25 mouse cellular contexts compared by ENCODE assay signal in genomic region chr3:130620517-130621146, GRCm38 (mm10). TPM values are rescaled to one million over a fixed set of nuclear protein-coding genes. Genes with fewer than 3 reads are reported as not detected.
DNase-seq lines count a peak whose midpoint lies in the region; ATAC-seq and TF ChIP-seq lines count a peak whose summit lies in the region.
"Had no signal": no experiment of that assay in that cellular context is flagged by ENCODE, and none has a peak within 500 bp of the region (broad histone marks: within the 10 kb centered on the region; RNA-seq: fewer than 3 reads in every experiment).

No protein-coding gene starts in this region.

- peak; percentile 49 for DNase-seq in heart, adult 11 months
- no peak for DNase-seq in ES-E14 (ENCODE audit: low read depth, low spot score)
- peak; percentile 44 for DNase-seq in brain, embryonic 14.5 days (ENCODE audit: low read depth)
- no peak for DNase-seq in midbrain, embryonic 14.5 days
- DNase-seq in hindbrain, embryonic 10.5 days (ENCODE audit: low spot score), result no peak
- DNase-seq: adrenal gland, postnatal 10 days; cerebellum, adult 9-10 months; gastrocnemius, adult 2 months; lung, adult 2 months; spleen, adult 18-20 months had no signal

- WGBS in heart, embryonic 11.5 days (ENCODE audit: insufficient replicate concordance), result 67% methylated on average over 12 of the region's 12 CpGs
- WGBS in limb, embryonic 12.5 days, result 45% methylated on average over 12 of the region's 12 CpGs
- 71% methylated on average over 12 of the region's 12 CpGs for WGBS in intestine, embryonic 15.5 days
- 80% methylated on average over 12 of the region's 12 CpGs for WGBS in midbrain, embryonic 14.5 days
- 76% methylated on average over 12 of the region's 12 CpGs for WGBS in hindbrain, embryonic 10.5 days

- H3K9me3 ChIP-seq in heart, embryonic 11.5 days (replicated peaks; ENCODE audit: control insufficient read depth, low read length), result no peaks in the 10 kb centered on the region
- H3K9me3 ChIP-seq in ES-E14 (ENCODE audit: control insufficient read depth, insufficient read depth, low read depth, low read length), result no peaks in the 10 kb centered on the region
- H3K9me3 ChIP-seq in limb, embryonic 12.5 days, result no peaks in the 10 kb centered on the region
- no peaks in the 10 kb centered on the region for H3K9me3 ChIP-seq in intestine, embryonic 15.5 days
- H3K9me3 ChIP-seq in midbrain, embryonic 14.5 days (ENCODE audit: control insufficient read depth, low read length), result no peaks in the 10 kb centered on the region
- no peaks in the 10 kb centered on the region for H3K9me3 ChIP-seq in hindbrain, embryonic 10.5 days
- H3K9me3 ChIP-seq: heart, embryonic 13.5 days; liver, embryonic 12.5 days; neural tube, embryonic 15.5 days had no signal

- no peak overlapping the region for H3K9ac ChIP-seq in heart, embryonic 11.5 days (ENCODE audit: low read depth, low read length)
- H3K9ac ChIP-seq in ES-E14 (ENCODE audit: insufficient read depth, low read depth, low read length, poor library complexity, severe bottlenecking), result no peak overlapping the region
- no peak overlapping the region for H3K9ac ChIP-seq in limb, embryonic 12.5 days (replicated peaks)
- H3K9ac ChIP-seq in intestine, embryonic 15.5 days, result no peak overlapping the region
- H3K9ac ChIP-seq in midbrain, embryonic 14.5 days (replicated peaks; ENCODE audit: low read length), result no peak overlapping the region
- H3K9ac ChIP-seq: heart, embryonic 13.5 days; hindbrain, embryonic 14.5 days; liver, embryonic 12.5 days; neural tube, embryonic 15.5 days had no signal

- peaks cover 3% of the 10 kb centered on the region; the same call in 1 of the 2 replicates for H3K27me3 ChIP-seq in heart, embryonic 11.5 days (ENCODE audit: control insufficient read depth, insufficient read depth, low read length)
- H3K27me3 ChIP-seq in limb, embryonic 12.5 days, result peaks cover 8% of the 10 kb centered on the region
- H3K27me3 ChIP-seq in intestine, embryonic 15.5 days (replicated peaks), result no peaks in the 10 kb centered on the region
- no peaks in the 10 kb centered on the region for H3K27me3 ChIP-seq in midbrain, embryonic 14.5 days (ENCODE audit: control insufficient read depth, insufficient read depth, low read length)
- peaks cover 15% of the 10 kb centered on the region for H3K27me3 ChIP-seq in hindbrain, embryonic 10.5 days (ENCODE audit: insufficient read depth, poor library complexity, severe bottlenecking)
- H3K27me3 ChIP-seq: neural tube, embryonic 15.5 days; Patski had no signal

- peaks cover 4% of the 10 kb centered on the region; the same call in 1 of the 2 replicates for H3K4me1 ChIP-seq in heart, embryonic 11.5 days (ENCODE audit: control insufficient read depth, insufficient read depth, low read length)
- peaks cover 0 to 2% of the 10 kb centered on the region in 2 experiments; a peak in 1 of 4 replicates for H3K4me1 ChIP-seq in ES-E14 (ENCODE audit: control insufficient read depth in 2 of 2, insufficient read depth in 2 of 2, low read length in 2 of 2, poor library complexity in 1 of 2)
- peaks cover 18% of the 10 kb centered on the region for H3K4me1 ChIP-seq in limb, embryonic 12.5 days (replicated peaks)
- H3K4me1 ChIP-seq in intestine, embryonic 15.5 days (replicated peaks), result peaks cover 6% of the 10 kb centered on the region; the same call in 1 of the 2 replicates
- H3K4me1 ChIP-seq in midbrain, embryonic 14.5 days (ENCODE audit: control insufficient read depth, insufficient read depth, low read length), result no peaks in the 10 kb centered on the region
- peaks cover 7% of the 10 kb centered on the region for H3K4me1 ChIP-seq in hindbrain, embryonic 10.5 days (replicated peaks)
- H3K4me1 ChIP-seq: liver, embryonic 12.5 days had no signal

- in situ Hi-C loops in ES-E14 (cut with MboI; ENCODE audit: low sequenced_read_pairs in 2 of 2, unreplicated experiment in 2 of 2), result no loop called here

- ATAC-seq in heart, embryonic 11.5 days (replicated peaks; ENCODE audit: insufficient number of reproducible peaks, low FRiP score, low TSS enrichment), result no peak
- ATAC-seq in limb, embryonic 12.5 days (ENCODE audit: insufficient number of reproducible peaks, insufficient read depth, low FRiP score, low TSS enrichment, low read depth), result no peak
- ATAC-seq in intestine, embryonic 15.5 days, result no peak
- ATAC-seq in midbrain, embryonic 14.5 days (ENCODE audit: low FRiP score, low TSS enrichment), result no peak
- ATAC-seq: intestine, embryonic 16.5 days; liver, embryonic 12.5 days; midbrain, embryonic 16.5 days; Patski had no signal

- no peak overlapping the region for H3K4me2 ChIP-seq in heart, embryonic 11.5 days
- peak overlapping the region; percentile 32 for H3K4me2 ChIP-seq in limb, embryonic 12.5 days
- H3K4me2 ChIP-seq in intestine, embryonic 15.5 days (replicated peaks), result no peak overlapping the region
- H3K4me2 ChIP-seq in midbrain, embryonic 14.5 days (ENCODE audit: low read length), result no peak overlapping the region
- H3K4me2 ChIP-seq: heart, embryonic 13.5 days; hindbrain, embryonic 14.5 days; liver, embryonic 12.5 days; neural tube, embryonic 15.5 days had no signal

- no peak for TF ChIP-seq POLR2A in brain, embryonic 14.5 days (IDR thresholded peaks at IDR 0.05; ENCODE audit: borderline replicate concordance, extremely low read depth, insufficient read depth, insufficient read length, poor library complexity, severe bottlenecking)

- H3K4me3 ChIP-seq in heart, embryonic 11.5 days (ENCODE audit: low read depth, low read length), result no peak overlapping the region
- no peak overlapping the region for H3K4me3 ChIP-seq in ES-E14 (ENCODE audit: insufficient read depth in 1 of 2, low read depth in 1 of 2, low read length in 2 of 2, poor library complexity in 1 of 2, severe bottlenecking in 1 of 2)
- H3K4me3 ChIP-seq in limb, embryonic 12.5 days (replicated peaks), result no peak overlapping the region
- H3K4me3 ChIP-seq in intestine, embryonic 15.5 days (replicated peaks), result no peak overlapping the region
- H3K4me3 ChIP-seq in midbrain, embryonic 14.5 days (replicated peaks; ENCODE audit: low read depth, low read length), result no peak overlapping the region
- no peak overlapping the region for H3K4me3 ChIP-seq in hindbrain, embryonic 10.5 days
- H3K4me3 ChIP-seq: gastrocnemius, adult 2 months; heart, embryonic 13.5 days; liver, embryonic 12.5 days; neural tube, embryonic 15.5 days had no signal

- H3K27ac ChIP-seq in heart, embryonic 11.5 days (ENCODE audit: low read depth, low read length), result no peak overlapping the region
- peak overlapping the region; percentile 40; the same call in 1 of the 2 replicates for H3K27ac ChIP-seq in ES-E14 (ENCODE audit: insufficient read depth, low read depth, low read length, poor library complexity, severe bottlenecking)
- peak overlapping the region; percentile 56 for H3K27ac ChIP-seq in limb, embryonic 12.5 days
- no peak overlapping the region for H3K27ac ChIP-seq in intestine, embryonic 15.5 days
- no peak overlapping the region for H3K27ac ChIP-seq in midbrain, embryonic 14.5 days (replicated peaks; ENCODE audit: low read depth, low read length)
- no peak overlapping the region for H3K27ac ChIP-seq in hindbrain, embryonic 10.5 days
- H3K27ac ChIP-seq: gastrocnemius, adult 2 months; heart, embryonic 13.5 days; hindbrain, embryonic 14.5 days; liver, embryonic 12.5 days; neural tube, embryonic 15.5 days had no signal

- H3K36me3 ChIP-seq in heart, embryonic 11.5 days (ENCODE audit: control insufficient read depth, insufficient read depth, low read length), result no peaks in the 10 kb centered on the region
- no peaks in the 10 kb centered on the region for H3K36me3 ChIP-seq in ES-E14 (ENCODE audit: control insufficient read depth, insufficient read depth, low read length, poor library complexity, severe bottlenecking)
- no peaks in the 10 kb centered on the region for H3K36me3 ChIP-seq in limb, embryonic 12.5 days
- H3K36me3 ChIP-seq in intestine, embryonic 15.5 days, result no peaks in the 10 kb centered on the region
- no peaks in the 10 kb centered on the region for H3K36me3 ChIP-seq in midbrain, embryonic 14.5 days (ENCODE audit: control insufficient read depth, insufficient read depth, low read length)
- H3K36me3 ChIP-seq in hindbrain, embryonic 10.5 days, result no peaks in the 10 kb centered on the region
- H3K36me3 ChIP-seq: heart, embryonic 13.5 days; liver, embryonic 12.5 days; neural tube, embryonic 15.5 days had no signal

- TF ChIP-seq CTCF in brain, embryonic 14.5 days (IDR thresholded peaks at IDR 0.05; ENCODE audit: borderline replicate concordance, extremely low read depth, insufficient read depth, insufficient read length), result no peak

TF ChIP-seq in ES-E14, 5 proteins besides CTCF, POLR2A, EP300 and RAD21:
- TF ChIP-seq MAFK (IDR thresholded peaks at IDR 0.05; ENCODE audit: insufficient read depth, low read depth, low read length) (no peak), HCFC1 (IDR thresholded peaks at IDR 0.05; ENCODE audit: borderline replicate concordance, insufficient read depth, low read length) (no peak), ZC3H11A (IDR thresholded peaks at IDR 0.05; ENCODE audit: borderline replicate concordance, low read depth, low read length) (no peak), ZNF384 (IDR thresholded peaks at IDR 0.05; ENCODE audit: low read depth, low read length) (no peak)
TF ChIP-seq in ES-E14: peak in this region for 0.

RNA-seq across cellular contexts. Expression of gene Etnppl, which starts 3.4 kb away (rescaled TPM):
- polyA plus RNA-seq in heart, embryonic 11.5 days (2014; fragmentation: Nextera tagmentation; extraction: Ambion mirVana), result not detected in 2 replicates
- total RNA-seq in ES-E14 (2012; rRNA removed), result not detected in 2 replicates
- 0.03 TPM in 1 of 2 replicates, not detected in the other for polyA plus RNA-seq in brain, embryonic 14.5 days (2012; rRNA removed)
- 0.13 and 0.19 TPM in 2 replicates for polyA plus RNA-seq in limb, embryonic 12.5 days (2016; fragmentation: Nextera tagmentation; extraction: Ambion mirVana)
- polyA plus RNA-seq in intestine, embryonic 15.5 days (2015; fragmentation: Nextera tagmentation; extraction: Ambion mirVana), result 0.11 and 0.15 TPM in 2 replicates
- polyA plus RNA-seq in midbrain, embryonic 14.5 days (2014; fragmentation: Nextera tagmentation; extraction: Ambion mirVana), result not detected in 2 replicates
- polyA plus RNA-seq in hindbrain, embryonic 10.5 days (2016; fragmentation: Nextera tagmentation; extraction: Ambion mirVana), result 0.05 TPM in 1 of 2 replicates, not detected in the other
- total RNA-seq: common myeloid progenitor, adult 5-6 weeks; gastrocnemius, adult 2 months; heart, postnatal 25 days; megakaryocyte-erythroid progenitor cell, adult 5-6 weeks had no signal
- polyA plus RNA-seq: embryonic facial prominence, embryonic 11.5 days; gonadal fat pad, adult 2 months; heart, embryonic 13.5 days; hindbrain, embryonic 14.5 days; liver, embryonic 12.5 days; lung, adult 2 months; midbrain, embryonic 16.5 days had no signal

Comparison
In these comparisons a context has a peak if more than half of its experiments do, and no peak if none do; other contexts are left out.
1. DNase-seq: peak in heart, adult 11 months (single experiment) and brain, embryonic 14.5 days (single experiment); none in ES-E14 (single experiment), midbrain, embryonic 14.5 days (single experiment) and hindbrain, embryonic 10.5 days (single experiment).
2. H3K27ac ChIP-seq: peak in ES-E14 (single experiment) and limb, embryonic 12.5 days (single experiment); none in heart, embryonic 11.5 days (single experiment), intestine, embryonic 15.5 days (single experiment), midbrain, embryonic 14.5 days (single experiment) and hindbrain, embryonic 10.5 days (single experiment).